Mouse (Mus musculus): Measurements from ENCODE around the gene Tlr5. TPM values are rescaled to one million over a fixed set of nuclear protein-coding genes. Genes with fewer than 3 reads are reported as not detected.

The Tlr5 gene
- total RNA-seq, 2 experiments from 2014 or later, result 0.67 to 0.69 TPM

- DNase-seq (ENCODE audit: low spot score in 2 of 2), result no peak
Observed at GRCm38 (mm10) chr1:182987801-182988200, 33.2 kb downstream of the Tlr5 start.

GRCm38 (mm10) chr1:182988646-182989045 is 34.1 kb downstream of the Tlr5 start:
- no peak for DNase-seq (ENCODE audit: low spot score in 2 of 2)

GRCm38 (mm10) chr1:182990092-182990762 is 35.6 kb downstream of the Tlr5 start:
- no peak for DNase-seq (ENCODE audit: low spot score in 2 of 2)

- DNase-seq (ENCODE audit: low spot score in 2 of 2), result peak; percentile 72 to 78
Observed at GRCm38 (mm10) chr1:182991002-182991778, 36.6 kb downstream of the Tlr5 start.

Other genes with a start within 250 kb of the Tlr5 start
- under 1 TPM in 1 of 2 experiments, not detected in 1; 0.16 TPM for gene Ccdc185, start 205.6 kb upstream of the Tlr5 start, total RNA-seq (2021)
- 100 to 1,000 TPM in 1 of 2 experiments, 10 to 100 TPM in 1; 94.1 to 100 TPM for gene Susd4, start 190.9 kb upstream of the Tlr5 start, total RNA-seq (2021)